Mouse (Mus musculus) CD8-positive naive resting alpha-beta T cell, adult 2 months (primary cell): ENCODE measurements at regions not wholly inside any gene's neighbourhood (a gene's known extent, or its start where the extent isn't known, plus 50 kb on each side); places are given as distances from the start of the nearest gene placed in this dataset.

Experiments used
- DNase-seq, 2 experiments: peaks; one replicate each; pipeline ENCODE4 v3.0.0; 2022; ENCODE audit warnings: low read depth in 2 of 2, low spot score in 2 of 2

GRCm38 (mm10) chr5:85954526-85954925, 110.9 kb downstream of the Cenpc1 start:
- DNase-seq: no peak

GRCm38 (mm10) chr5:85936667-85937314, 128.6 kb downstream of the Cenpc1 start:
- DNase-seq: no peak

- no peak for DNase-seq
Observed at GRCm38 (mm10) chr5:85918288-85918687, 147.1 kb downstream of the Cenpc1 start.

- DNase-seq: no peak
Observed at GRCm38 (mm10) chr5:85915000-85915399, 150.4 kb downstream of the Cenpc1 start.

GRCm38 (mm10) chr5:85896452-85896851, 168.9 kb downstream of the Cenpc1 start:
- no peak for DNase-seq

GRCm38 (mm10) chr5:85895814-85896213, 169.6 kb downstream of the Cenpc1 start:
- no peak for DNase-seq

GRCm38 (mm10) chr5:85870311-85870710, 195.1 kb downstream of the Cenpc1 start:
- DNase-seq: no peak

- DNase-seq: no peak
Observed at GRCm38 (mm10) chr5:85832556-85832955, 232.8 kb downstream of the Cenpc1 start.

- no peak for DNase-seq
Observed at GRCm38 (mm10) chr5:85795531-85796197, 269.7 kb downstream of the Cenpc1 start.

- no peak for DNase-seq
Observed at GRCm38 (mm10) chr5:85793148-85793547, 272.2 kb downstream of the Cenpc1 start.

- no peak for DNase-seq
Observed at GRCm38 (mm10) chr5:85780730-85781454, 284.5 kb downstream of the Cenpc1 start.

GRCm38 (mm10) chr5:85780017-85780416, 285.4 kb downstream of the Cenpc1 start:
- no peak for DNase-seq

- DNase-seq: no peak
Observed at GRCm38 (mm10) chr5:85779205-85779604, 286.2 kb downstream of the Cenpc1 start.

- no peak for DNase-seq
Observed at GRCm38 (mm10) chr5:85772660-85773059, 292.7 kb downstream of the Cenpc1 start.

- peak in 1 of 2 experiments; percentile 1 for DNase-seq
Observed at GRCm38 (mm10) chr5:85772086-85772485, 293.3 kb downstream of the Cenpc1 start.

GRCm38 (mm10) chr5:85767157-85767556, 298.2 kb downstream of the Cenpc1 start:
- DNase-seq: no peak

- DNase-seq: no peak
Observed at GRCm38 (mm10) chr5:85756716-85757115, 308.7 kb downstream of the Cenpc1 start.

- DNase-seq: no peak
Observed at GRCm38 (mm10) chr5:85754227-85754626, 311.2 kb downstream of the Cenpc1 start.

- DNase-seq: no peak
Observed at GRCm38 (mm10) chr5:85753109-85753508, 312.3 kb downstream of the Cenpc1 start.

- no peak for DNase-seq
Observed at GRCm38 (mm10) chr5:85751649-85752048, 313.7 kb downstream of the Cenpc1 start.

GRCm38 (mm10) chr5:85750893-85751292, 314.5 kb downstream of the Cenpc1 start:
- no peak for DNase-seq

- no peak for DNase-seq
Observed at GRCm38 (mm10) chr5:85729613-85730012, 335.8 kb downstream of the Cenpc1 start.
